Mouse (Mus musculus) T-helper 17 cell (primary cell): ENCODE data around the gene Spata33.
"Not testable (repeated sequence)": the region's sequence is repeated elsewhere in the genome, so short reads cannot be mapped to it uniquely, and the experiment has no call there.

Experiments used
- in situ Hi-C, 2 experiments: fragments of 300-600 bp; cut with MboI, MseI; formaldehyde crosslinking; loops; 1 replicate in 1 of 2; 2 replicates in 1 of 2; pipeline ENCODE4 v1.15.1; 2025; ENCODE audit warnings: high pct_unique_total_duplicates in 2 of 2

Spata33 gene

GRCm38 (mm10) chr8:123212321-123213117 is at the start of gene Spata33, which contains the start of gene Chmp1a:
TSS of gene Spata33 (plus strand) at chr8:123212832.
TSS of gene Chmp1a (minus strand) at chr8:123212763.
- in situ Hi-C loops = no loop called here

- in situ Hi-C loops = loop anchor here in 1 of 2 experiments (10.0 kb wide), 1 partner anchor 57 kb away; no protein-coding TSS in a partner anchor
Observed at GRCm38 (mm10) chr8:123181391-123181790, 31.2 kb upstream of the Spata33 start.

DNA sequence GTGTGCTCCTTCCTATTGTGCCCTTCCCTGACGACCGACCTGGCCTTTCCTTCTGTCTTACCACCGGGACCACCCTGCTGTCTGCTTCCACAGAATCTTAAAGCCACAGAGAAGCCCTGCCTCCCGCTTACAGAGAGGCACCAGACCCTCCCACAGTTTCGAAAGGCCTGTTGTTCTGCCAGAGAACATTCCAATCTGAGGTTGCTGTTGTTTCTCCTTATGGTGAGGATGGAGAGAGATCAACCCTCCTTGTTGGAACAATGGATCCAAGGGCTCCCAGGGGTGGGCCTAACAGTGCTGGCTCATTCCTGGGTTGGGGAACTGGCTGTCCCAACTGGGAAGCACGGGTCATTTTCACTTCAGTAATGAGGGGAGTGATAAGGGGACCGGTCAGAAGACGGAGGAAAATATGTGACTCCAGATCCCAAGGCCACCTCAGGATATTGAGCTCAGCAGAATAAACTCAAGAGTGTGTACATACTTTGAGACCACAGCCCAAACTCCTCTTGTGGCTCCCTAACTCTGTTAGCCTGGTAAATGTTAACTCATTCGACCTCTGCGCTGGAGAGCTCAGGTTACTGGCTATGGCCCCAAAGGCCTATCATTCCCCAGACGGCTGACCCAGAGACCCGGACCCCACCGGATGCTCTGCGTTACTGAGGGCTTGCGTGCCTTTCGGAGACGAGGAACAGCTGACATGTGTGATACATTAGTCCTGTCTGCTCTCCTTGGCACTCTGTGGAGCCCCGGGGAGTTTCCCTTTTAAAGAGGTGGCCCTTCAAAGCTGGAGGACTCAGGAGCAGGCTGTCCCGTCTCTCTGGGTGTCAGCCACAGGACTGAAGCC is 26.8 kb upstream of the Spata33 start, which contains the start of gene Dpep1:
TSS of gene Dpep1 (plus strand) at position 677 of the 844 bp plus-strand sequence.
- in situ Hi-C loops = loop anchor here in 1 of 2 experiments (5.0 to 10.0 kb wide), 2 partner anchors 43 to 61 kb away; no protein-coding TSS in a partner anchor

- in situ Hi-C loops = loop anchor here in 1 of 2 experiments (5.0 to 10.0 kb wide), 2 partner anchors 46 to 63 kb away; no protein-coding TSS in a partner anchor
Observed at GRCm38 (mm10) chr8:123188006-123188405, 24.6 kb upstream of the Spata33 start.

DNA sequence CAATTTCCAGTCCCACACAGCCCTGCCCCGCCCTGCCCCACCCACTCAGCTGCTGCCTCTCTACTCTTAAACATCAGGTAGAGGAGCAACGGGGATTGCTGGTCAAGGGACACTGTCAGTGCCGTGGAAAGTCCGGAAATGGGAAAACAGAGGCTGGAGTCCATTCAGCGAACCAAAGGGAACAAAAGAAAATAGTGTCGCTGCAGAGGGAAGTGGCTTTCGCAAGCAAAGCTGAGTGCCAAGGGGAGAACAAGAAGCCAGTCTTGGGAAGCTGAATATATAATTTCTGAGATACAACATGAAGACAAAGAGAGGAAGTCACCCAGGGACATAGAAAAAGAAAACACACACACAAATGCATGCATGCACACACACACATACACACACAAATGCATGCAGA is 23.8 kb upstream of the Spata33 start:
- in situ Hi-C loops = loop anchor here in 1 of 2 experiments (5.0 to 10.0 kb wide), 2 partner anchors 47 to 64 kb away; no protein-coding TSS in a partner anchor

- in situ Hi-C loops = loop anchor here (5.0 kb wide), 2 partner anchors 43 to 228 kb away; no protein-coding TSS in a partner anchor
Observed at GRCm38 (mm10) chr8:123190678-123191077, 22.0 kb upstream of the Spata33 start.

GRCm38 (mm10) chr8:123191908-123192307 is 20.7 kb upstream of the Spata33 start:
- in situ Hi-C loops = loop anchor here (5.0 kb wide), 2 partner anchors 45 to 230 kb away; no protein-coding TSS in a partner anchor

DNA sequence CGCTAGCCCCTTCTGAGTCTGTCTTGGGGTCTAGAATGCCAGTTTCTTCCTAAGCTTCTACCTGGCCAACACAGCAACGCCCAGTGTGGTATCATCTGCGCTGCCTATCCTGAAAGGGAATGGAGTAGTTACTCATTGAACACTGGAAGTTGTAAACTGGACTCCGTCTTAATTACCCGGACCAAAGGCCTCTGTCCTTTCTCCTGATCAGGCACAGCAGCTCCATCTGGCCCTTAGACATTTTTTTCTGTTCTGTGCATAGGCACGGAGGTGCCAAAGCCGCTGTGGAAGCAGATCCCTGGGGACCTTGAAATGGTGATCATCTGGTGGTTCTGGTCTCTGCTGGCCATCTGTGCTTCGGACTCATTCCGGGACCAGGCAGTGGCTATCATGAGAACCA is 18.9 kb upstream of the Spata33 start:
- in situ Hi-C loops = loop anchor here (5.0 kb wide), 2 partner anchors 46 to 231 kb away; no protein-coding TSS in a partner anchor

DNA sequence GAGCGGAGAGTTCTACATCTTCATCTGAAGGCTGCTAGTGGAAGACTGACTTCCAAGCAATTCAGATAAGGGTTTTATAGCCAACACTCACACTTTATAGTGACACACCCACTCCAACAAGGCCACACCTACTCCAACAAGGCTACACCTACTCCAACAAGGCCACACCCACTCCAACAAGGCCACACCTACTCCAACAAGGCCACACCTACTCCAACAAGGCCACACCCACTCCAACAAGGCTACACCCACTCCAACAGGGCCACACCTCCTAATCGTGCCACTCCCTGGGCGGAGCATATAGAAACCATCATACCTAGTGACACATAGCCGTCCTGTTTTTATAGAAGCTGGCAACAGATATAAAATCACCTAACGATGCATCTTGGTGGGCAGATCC is 15.6 kb upstream of the Spata33 start:
- in situ Hi-C loops = not testable (repeated sequence)

GRCm38 (mm10) chr8:123199864-123200263 is 12.8 kb upstream of the Spata33 start:
- in situ Hi-C loops = loop anchor here in 1 of 2 experiments (5.0 kb wide), 1 partner anchor 88 kb away; no protein-coding TSS in a partner anchor

GRCm38 (mm10) chr8:123202288-123202687 is 10.3 kb upstream of the Spata33 start:
- in situ Hi-C loops = loop anchor here in 1 of 2 experiments (5.0 kb wide), 1 partner anchor 90 kb away; no protein-coding TSS in a partner anchor

- in situ Hi-C loops = loop anchor here in 1 of 2 experiments (5.0 kb wide), 1 partner anchor 91 kb away; no protein-coding TSS in a partner anchor
Observed at GRCm38 (mm10) chr8:123203571-123203970, 9.1 kb upstream of the Spata33 start.

DNA sequence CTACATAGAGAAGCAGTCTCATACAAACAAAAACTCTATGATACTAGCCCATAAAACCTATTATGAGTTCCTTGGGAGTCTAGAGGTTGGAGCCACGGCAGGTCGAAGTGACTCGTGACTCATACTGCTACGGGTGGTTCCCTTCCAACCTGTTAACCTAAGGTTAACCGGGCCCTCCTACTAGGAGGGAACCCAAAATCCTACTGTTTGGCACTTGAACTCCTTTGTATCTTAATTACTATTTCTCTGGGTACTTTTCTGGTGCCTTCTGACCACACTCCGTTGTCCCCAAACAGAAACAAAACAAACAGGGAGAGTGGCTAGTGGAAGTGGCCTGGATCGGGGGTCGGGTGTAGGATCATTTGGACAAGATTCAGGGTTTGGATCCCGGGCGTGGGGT is 756 bp upstream of the Spata33 start:
- in situ Hi-C loops = no loop called here

DNA sequence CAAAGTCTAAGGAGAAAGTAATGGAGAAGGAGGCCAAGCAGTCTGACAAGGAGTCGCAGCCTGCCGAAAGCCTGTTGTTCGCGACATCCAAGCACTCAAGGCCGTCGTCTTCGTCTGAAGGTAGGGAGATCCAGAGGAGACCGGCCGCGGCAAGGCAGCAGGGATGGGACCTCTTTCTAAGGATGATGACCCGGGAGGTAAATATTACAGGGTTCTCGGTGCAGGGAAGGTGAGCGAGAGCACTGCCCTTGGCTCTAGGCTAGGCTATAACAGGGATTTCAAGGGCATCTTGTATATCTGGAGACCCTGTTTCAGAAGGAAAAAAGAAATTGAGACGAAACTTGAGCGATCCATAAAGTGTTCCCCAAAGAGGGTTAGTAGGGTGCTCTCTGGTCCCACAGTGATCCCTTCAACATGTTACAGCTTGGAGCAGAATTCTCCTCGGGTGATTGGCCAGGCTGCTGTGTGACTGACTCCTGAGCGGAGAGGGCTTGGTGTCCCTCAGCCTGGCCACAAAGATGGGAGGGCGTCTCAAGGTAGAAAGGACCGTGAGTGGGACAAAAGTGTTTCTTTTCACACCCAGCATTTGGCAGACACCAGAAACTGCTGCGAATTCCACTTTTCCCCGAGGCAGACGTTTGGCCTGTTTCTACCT is 613 bp downstream of the Spata33 start:
- in situ Hi-C loops = no loop called here

DNA sequence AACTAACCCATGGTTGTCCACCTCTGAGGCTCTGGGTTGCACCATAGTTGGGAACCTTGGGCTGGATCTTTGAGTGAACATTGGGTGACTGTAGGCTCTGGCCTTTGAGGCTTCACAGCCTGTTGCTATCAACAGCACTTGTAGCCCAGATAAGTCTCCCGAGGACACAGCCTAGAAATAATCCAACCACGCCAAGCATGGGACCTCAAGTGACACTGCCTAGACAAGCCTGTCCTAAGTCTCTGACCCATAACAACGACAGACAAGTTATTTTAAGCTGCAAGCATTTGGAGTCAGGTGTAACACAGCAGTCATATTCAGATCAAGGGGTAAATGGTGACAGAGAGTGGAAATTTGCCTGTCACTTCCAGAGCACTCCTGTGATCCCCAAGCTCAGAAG is 2.8 kb downstream of the Spata33 start:
- in situ Hi-C loops = no loop called here

GRCm38 (mm10) chr8:123220917-123221316 is 8.3 kb downstream of the Spata33 start:
- in situ Hi-C loops = loop anchor here in 1 of 2 experiments (10.0 kb wide), 1 partner anchor 354 kb away; no protein-coding TSS in a partner anchor

- in situ Hi-C loops = loop anchor here in 1 of 2 experiments (10.0 kb wide), 1 partner anchor 350 kb away; no protein-coding TSS in a partner anchor
Observed at GRCm38 (mm10) chr8:123224278-123225266, 11.9 kb downstream of the Spata33 start, which contains the start of gene Cdk10. TSS of gene Cdk10 (plus strand) at chr8:123224842.

DNA sequence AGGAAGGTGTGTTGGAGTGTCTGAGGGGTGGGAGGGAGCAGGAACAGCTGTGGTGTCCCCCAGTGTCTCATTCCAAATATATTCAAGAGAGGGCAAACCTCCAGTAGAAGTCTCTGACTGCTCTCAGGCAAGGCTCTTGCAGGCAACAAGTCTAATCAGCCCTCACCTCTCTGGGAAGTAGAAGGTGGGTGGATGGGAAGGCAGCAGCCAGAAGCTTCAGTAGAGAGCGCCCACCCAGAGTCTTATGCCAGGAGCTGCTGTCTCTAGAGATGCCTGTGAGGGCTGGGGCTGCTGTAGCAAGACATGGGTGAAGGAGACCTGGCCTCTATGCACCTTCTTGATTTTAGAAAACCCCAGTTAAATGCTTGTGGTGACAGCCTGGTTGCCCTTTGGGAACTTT is 15.8 kb downstream of the Spata33 start:
- in situ Hi-C loops = loop anchor here in 1 of 2 experiments (10.0 kb wide), 1 partner anchor 346 kb away; no protein-coding TSS in a partner anchor

DNA sequence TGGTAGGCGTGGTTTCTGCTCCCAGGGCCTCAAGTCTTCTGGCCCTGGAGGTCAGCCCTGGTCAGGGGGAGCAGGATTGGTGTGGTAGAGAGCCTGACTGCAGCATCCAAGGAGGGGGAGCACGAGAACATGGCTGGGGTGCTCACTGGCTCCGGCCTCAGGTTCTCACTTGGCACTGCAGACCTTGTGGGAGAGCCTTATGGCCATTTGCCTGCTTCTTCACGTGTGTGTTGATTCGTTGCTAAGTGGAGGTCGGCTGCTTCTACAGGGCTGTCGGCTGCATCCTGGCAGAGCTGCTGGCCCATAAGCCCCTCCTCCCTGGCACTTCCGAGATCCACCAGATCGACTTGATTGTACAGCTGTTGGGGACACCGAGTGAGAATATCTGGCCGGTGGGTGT is 17.7 kb downstream of the Spata33 start:
- in situ Hi-C loops = loop anchor here in 1 of 2 experiments (5.0 kb wide), 1 partner anchor 87 kb away; the partner anchor contains the start of gene Fanca
